Mouse (Mus musculus): Measurements from ENCODE around the gene C1qtnf1. TPM values are rescaled to one million over a fixed set of nuclear protein-coding genes. Genes with fewer than 3 reads are reported as not detected.

C1qtnf1 gene
- polyA plus RNA-seq, 1 experiment from 2014 or later: 5.8 TPM

- DNase-seq: no peak
- WGBS (ENCODE audit: insufficient replicate concordance): 79% methylated on average over 8 of the region's 8 CpGs
Observed at GRCm38 (mm10) chr11:118448385-118448784, 20.4 kb downstream of the C1qtnf1 start.

GRCm38 (mm10) chr11:118451211-118451610, 23.2 kb downstream of the C1qtnf1 start:
- no peaks in the 10 kb centered on the region for H3K4me1 ChIP-seq (ENCODE audit: insufficient read depth)
- no peaks in the 10 kb centered on the region for H3K36me3 ChIP-seq (replicated peaks; ENCODE audit: insufficient read depth, low read length)
- no peaks in the 10 kb centered on the region for H3K9me3 ChIP-seq (ENCODE audit: low read length)
- no peak overlapping the region for H3K4me2 ChIP-seq (ENCODE audit: low read depth, low read length)
- H3K9ac ChIP-seq (replicated peaks): no peak overlapping the region
- H3K27me3 ChIP-seq (ENCODE audit: insufficient read depth, low read length): no peaks in the 10 kb centered on the region
- 75% methylated on average over 6 of the region's 6 CpGs for WGBS (ENCODE audit: insufficient replicate concordance)
- DNase-seq (no peak), ATAC-seq (no peak)
- TF ChIP-seq CTCF (IDR thresholded peaks at IDR 0.05; ENCODE audit: low read depth): no peak
- TF ChIP-seq EP300 (IDR thresholded peaks at IDR 0.05; ENCODE audit: low read depth): no peak
- H3K4me3 ChIP-seq (ENCODE audit: low read depth, low read length): no peak overlapping the region
- H3K27ac ChIP-seq (ENCODE audit: low read depth): no peak overlapping the region

More at GRCm38 (mm10) chr11:118448385-118448784, 20.4 kb downstream of the C1qtnf1 start:
- no peak overlapping the region for H3K27ac ChIP-seq (ENCODE audit: low read depth)
- no peaks in the 10 kb centered on the region for H3K36me3 ChIP-seq (replicated peaks; ENCODE audit: insufficient read depth, low read length)
- no peak overlapping the region for H3K4me2 ChIP-seq (ENCODE audit: low read depth, low read length)
- no peak overlapping the region for H3K4me3 ChIP-seq (ENCODE audit: low read depth, low read length)
- no peaks in the 10 kb centered on the region for H3K9me3 ChIP-seq (ENCODE audit: low read length)
- no peak overlapping the region for H3K9ac ChIP-seq (replicated peaks)
- no peak for ATAC-seq
- TF ChIP-seq CTCF (IDR thresholded peaks at IDR 0.05; ENCODE audit: low read depth) (no peak), EP300 (IDR thresholded peaks at IDR 0.05; ENCODE audit: low read depth) (no peak)
- 0 out of 2 replicates have a peak, but pooled peaks cover 3% of the 10 kb centered on the region for H3K27me3 ChIP-seq (ENCODE audit: insufficient read depth, low read length)
- H3K4me1 ChIP-seq (ENCODE audit: insufficient read depth): no peaks in the 10 kb centered on the region

- H3K36me3 ChIP-seq (replicated peaks; ENCODE audit: insufficient read depth, low read length): no peaks in the 10 kb centered on the region
- H3K27me3 ChIP-seq (ENCODE audit: insufficient read depth, low read length): no peaks in the 10 kb centered on the region
- no peak overlapping the region for H3K4me2 ChIP-seq (ENCODE audit: low read depth, low read length)
- no peak overlapping the region for H3K27ac ChIP-seq (ENCODE audit: low read depth)
- DNase-seq (no peak), ATAC-seq (no peak)
- H3K4me3 ChIP-seq (ENCODE audit: low read depth, low read length): no peak overlapping the region
- no peaks in the 10 kb centered on the region for H3K4me1 ChIP-seq (ENCODE audit: insufficient read depth)
- TF ChIP-seq EP300 (IDR thresholded peaks at IDR 0.05; ENCODE audit: low read depth) (no peak), CTCF (IDR thresholded peaks at IDR 0.05; ENCODE audit: low read depth) (no peak)
- H3K9ac ChIP-seq (replicated peaks): no peak overlapping the region
- 67% methylated on average over 2 of the region's 2 CpGs for WGBS (ENCODE audit: insufficient replicate concordance)
- H3K9me3 ChIP-seq (ENCODE audit: low read length): no peaks in the 10 kb centered on the region
Observed at GRCm38 (mm10) chr11:118452955-118453354, 25.0 kb downstream of the C1qtnf1 start.

GRCm38 (mm10) chr11:118453886-118454671, 26.1 kb downstream of the C1qtnf1 start:
- H3K4me1 ChIP-seq (ENCODE audit: insufficient read depth): no peaks in the 10 kb centered on the region
- no peak overlapping the region for H3K9ac ChIP-seq (replicated peaks)
- H3K9me3 ChIP-seq (ENCODE audit: low read length): no peaks in the 10 kb centered on the region
- WGBS (ENCODE audit: insufficient replicate concordance): 73% methylated on average over 11 of the region's 11 CpGs
- H3K4me2 ChIP-seq (ENCODE audit: low read depth, low read length): no peak overlapping the region
- H3K27me3 ChIP-seq (ENCODE audit: insufficient read depth, low read length): no peaks in the 10 kb centered on the region
- H3K27ac ChIP-seq (ENCODE audit: low read depth): no peak overlapping the region
- H3K4me3 ChIP-seq (ENCODE audit: low read depth, low read length): no peak overlapping the region
- no peak for ATAC-seq
- TF ChIP-seq CTCF (IDR thresholded peaks at IDR 0.05; ENCODE audit: low read depth) (no peak), EP300 (IDR thresholded peaks at IDR 0.05; ENCODE audit: low read depth) (no peak)
- H3K36me3 ChIP-seq (replicated peaks; ENCODE audit: insufficient read depth, low read length): no peaks in the 10 kb centered on the region
- no peak for DNase-seq

DNA sequence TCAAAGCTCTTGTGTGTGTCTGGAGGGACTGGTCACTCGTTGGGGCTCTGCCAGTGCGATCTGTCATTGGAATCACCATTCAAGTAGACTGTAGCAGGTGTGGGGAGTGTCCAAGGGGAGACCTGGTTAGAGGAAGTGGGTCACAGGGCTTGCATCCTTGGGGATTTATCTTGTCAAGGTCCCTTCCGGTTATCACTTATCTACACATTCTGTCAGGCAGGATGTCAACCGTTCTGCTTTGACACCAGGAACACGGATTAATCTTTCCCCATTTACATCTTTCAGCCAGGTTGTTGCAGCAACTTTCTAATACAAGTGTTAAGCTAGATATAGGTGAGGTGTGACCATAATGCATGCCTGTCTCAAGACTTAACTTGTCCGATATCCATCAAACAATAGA, 27.8 kb downstream of the C1qtnf1 start:
- H3K27ac ChIP-seq (ENCODE audit: low read depth): no peak overlapping the region
- H3K4me3 ChIP-seq (ENCODE audit: low read depth, low read length): no peak overlapping the region
- no peak for ATAC-seq
- DNase-seq: no peak
- TF ChIP-seq EP300 (IDR thresholded peaks at IDR 0.05; ENCODE audit: low read depth) (no peak), CTCF (IDR thresholded peaks at IDR 0.05; ENCODE audit: low read depth) (no peak)
- 71% methylated on average over 6 of the region's 6 CpGs for WGBS (ENCODE audit: insufficient replicate concordance)
- H3K9ac ChIP-seq (replicated peaks): no peak overlapping the region
- no peaks in the 10 kb centered on the region for H3K9me3 ChIP-seq (ENCODE audit: low read length)
- no peaks in the 10 kb centered on the region for H3K36me3 ChIP-seq (replicated peaks; ENCODE audit: insufficient read depth, low read length)
- H3K4me2 ChIP-seq (ENCODE audit: low read depth, low read length): no peak overlapping the region
- H3K4me1 ChIP-seq (ENCODE audit: insufficient read depth): no peaks in the 10 kb centered on the region
- no peaks in the 10 kb centered on the region for H3K27me3 ChIP-seq (ENCODE audit: insufficient read depth, low read length)

DNA sequence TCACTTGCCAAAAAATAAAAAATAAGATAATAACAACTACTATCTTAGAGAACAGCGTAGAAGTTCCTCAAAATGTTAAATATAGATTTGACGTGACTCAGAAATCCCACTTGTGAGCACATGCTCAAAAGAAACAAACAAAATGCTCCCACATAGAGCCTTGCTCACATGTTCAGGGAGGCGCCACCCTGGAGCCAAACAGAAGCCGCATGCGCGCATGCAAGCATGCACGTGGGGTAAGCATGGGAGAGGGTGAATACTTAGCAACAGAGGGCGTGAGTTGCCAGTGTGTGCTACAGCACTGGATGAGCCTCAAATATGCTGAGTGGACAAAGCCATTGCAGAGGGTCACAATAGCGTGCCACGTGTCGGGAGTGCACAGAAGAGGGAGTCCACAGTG, 28.9 kb downstream of the C1qtnf1 start:
- ATAC-seq: peak; percentile 45

More for the DNA sequence above, 28.9 kb downstream of the C1qtnf1 start:
- Histone ChIP-seq H3K4me1 (ENCODE audit: insufficient read depth) (no peaks in the 10 kb centered on the region), H3K27ac (ENCODE audit: low read depth) (no peak overlapping the region), H3K4me2 (ENCODE audit: low read depth, low read length) (no peak overlapping the region), H3K36me3 (replicated peaks; ENCODE audit: insufficient read depth, low read length) (no peaks in the 10 kb centered on the region), H3K4me3 (ENCODE audit: low read depth, low read length) (no peak overlapping the region), H3K27me3 (ENCODE audit: insufficient read depth, low read length) (no peaks in the 10 kb centered on the region), H3K9me3 (ENCODE audit: low read length) (no peaks in the 10 kb centered on the region), H3K9ac (replicated peaks) (no peak overlapping the region)
- no peak for TF ChIP-seq EP300 (IDR thresholded peaks at IDR 0.05; ENCODE audit: low read depth)
- TF ChIP-seq CTCF (IDR thresholded peaks at IDR 0.05; ENCODE audit: low read depth): no peak
- no peak for DNase-seq
- 58% methylated on average over 11 of the region's 11 CpGs for WGBS (ENCODE audit: insufficient replicate concordance)

All from liver, postnatal 0 days (tissue).